Mouse (Mus musculus) neural tube, embryonic 14.5 days (tissue): ENCODE results near the gene Lpin2. TPM values are rescaled to one million over a fixed set of nuclear protein-coding genes. Genes with fewer than 3 reads are reported as not detected.

ENCODE experiments used
- ATAC-seq: fragments of 200-750 bp; cut with Nextera tagmentation; 2 replicates; pipeline ENCODE4 v1.8.0; 2017; ENCODE audit warnings: low read depth, mild to moderate bottlenecking, moderate TSS enrichment, moderate library complexity
- H3K27ac ChIP-seq: fragments of 300-500 bp; sonication (generic); 2 replicates; pipeline ENCODE4 v1.5.1; 2014; ENCODE audit warnings: low read depth, mild to moderate bottlenecking, control low read depth, low read length, moderate library complexity, mixed read lengths
- H3K27me3 ChIP-seq: fragments of 300-500 bp; sonication (generic); 2 replicates; pipeline ENCODE4 v1.6.1; 2014; ENCODE audit warnings: low read length; ENCODE audit not compliant: control insufficient read depth, insufficient read depth
- H3K36me3 ChIP-seq: fragments of 300-500 bp; sonication (generic); 2 replicates; pipeline ENCODE4 v1.6.1; 2014; ENCODE audit warnings: low read length, mixed read lengths; ENCODE audit not compliant: control insufficient read depth, insufficient read depth
- H3K4me1 ChIP-seq: fragments of 300-500 bp; sonication (generic); 2 replicates; pipeline ENCODE4 v1.6.1; 2014; ENCODE audit warnings: low read length; ENCODE audit not compliant: control insufficient read depth, insufficient read depth
- H3K4me2 ChIP-seq: fragments of 300-500 bp; sonication (generic); 2 replicates; pipeline ENCODE4 v1.6.1; 2014; ENCODE audit warnings: mild to moderate bottlenecking, low read depth, low read length, control low read depth
- H3K4me3 ChIP-seq: fragments of 300-500 bp; sonication (generic); 2 replicates; pipeline ENCODE4 v1.5.1; 2014; ENCODE audit warnings: low read depth, low read length, control low read depth, mixed read lengths
- H3K9ac ChIP-seq: fragments of 300-500 bp; sonication (generic); replicated peaks from 2 replicates; pipeline ENCODE4 v1.6.1; 2014; ENCODE audit warnings: low read depth, mild to moderate bottlenecking, control low read depth, low read length, mixed read lengths
- H3K9me3 ChIP-seq: fragments of 300-500 bp; sonication (generic); 2 replicates; pipeline ENCODE4 v1.6.1; 2016; ENCODE audit warnings: low read length; ENCODE audit not compliant: control insufficient read depth
- WGBS: fragments of 180-500 bp; shearing (Covaris S2); extraction: QIAGEN DNeasy Blood & Tissue Kit; methylation state at CpG from one replicate; pipeline ENCODE4 v1.1.7; 2014; 5-methylcytosine and 5-hydroxymethylcytosine counted together
- polyA plus RNA-seq: library from polyadenylated mRNA; unstranded; fragments of >200 nt; fragmentation: Nextera tagmentation; extraction: Ambion mirVana; gene quantifications from 2 replicates; pipeline ENCODE4 v1.2.1, GENCODE M21; 2014

Gene Lpin2
- polyA plus RNA-seq, 1 experiment from 2014 or later, result 52.4 TPM

- no peak overlapping the region for H3K4me2 ChIP-seq
- H3K4me3 ChIP-seq, result no peak overlapping the region
- ATAC-seq, result no peak
- 84% methylated on average over 5 of the region's 5 CpGs for WGBS
- no peak overlapping the region for H3K9ac ChIP-seq
- H3K27ac ChIP-seq, result no peak overlapping the region
- H3K36me3 ChIP-seq, result no peaks in the 10 kb centered on the region
- no peaks in the 10 kb centered on the region for H3K9me3 ChIP-seq
- H3K4me1 ChIP-seq, result no peaks in the 10 kb centered on the region
- H3K27me3 ChIP-seq, result no peaks in the 10 kb centered on the region
These were observed 14.1 kb upstream of the Lpin2 start for GRCm38 (mm10) chr17:71168205-71168815.

GRCm38 (mm10) chr17:71168846-71169245 is 13.5 kb upstream of the Lpin2 start:
- Histone ChIP-seq H3K9ac (no peak overlapping the region), H3K9me3 (no peaks in the 10 kb centered on the region), H3K4me1 (no peaks in the 10 kb centered on the region), H3K27me3 (no peaks in the 10 kb centered on the region), H3K4me3 (no peak overlapping the region), H3K36me3 (no peaks in the 10 kb centered on the region), H3K4me2 (no peak overlapping the region), H3K27ac (no peak overlapping the region)
- WGBS, result 57% methylated on average over 9 of the region's 9 CpGs
- no peak for ATAC-seq

GRCm38 (mm10) chr17:71169639-71170038 is 12.7 kb upstream of the Lpin2 start:
- Histone ChIP-seq H3K4me1 (no peaks in the 10 kb centered on the region), H3K4me3 (no peak overlapping the region), H3K9ac (no peak overlapping the region), H3K36me3 (no peaks in the 10 kb centered on the region), H3K4me2 (no peak overlapping the region), H3K27ac (no peak overlapping the region), H3K9me3 (no peaks in the 10 kb centered on the region), H3K27me3 (no peaks in the 10 kb centered on the region)
- WGBS, result 87% methylated on average over 1 of the region's 1 CpGs
- no peak for ATAC-seq

- ATAC-seq, result no peak
- no peaks in the 10 kb centered on the region for H3K9me3 ChIP-seq
- H3K4me1 ChIP-seq, result no peaks in the 10 kb centered on the region
- no peaks in the 10 kb centered on the region for H3K36me3 ChIP-seq
- 93% methylated on average over 4 of the region's 4 CpGs for WGBS
- H3K27me3 ChIP-seq, result no peaks in the 10 kb centered on the region
- H3K4me2 ChIP-seq, result no peak overlapping the region
- no peak overlapping the region for H3K27ac ChIP-seq
- no peak overlapping the region for H3K4me3 ChIP-seq
- no peak overlapping the region for H3K9ac ChIP-seq
These were observed 11.2 kb upstream of the Lpin2 start for GRCm38 (mm10) chr17:71171161-71171560.

GRCm38 (mm10) chr17:71177336-71177735 is 5.0 kb upstream of the Lpin2 start:
- Histone ChIP-seq H3K36me3 (no peaks in the 10 kb centered on the region), H3K4me2 (no peak overlapping the region), H3K4me3 (no peak overlapping the region), H3K27me3 (no peaks in the 10 kb centered on the region), H3K9me3 (no peaks in the 10 kb centered on the region), H3K4me1 (no peaks in the 10 kb centered on the region), H3K27ac (no peak overlapping the region), H3K9ac (no peak overlapping the region)
- WGBS, result 37% methylated on average over 4 of the region's 4 CpGs
- ATAC-seq, result no peak

GRCm38 (mm10) chr17:71177949-71178348 is 4.4 kb upstream of the Lpin2 start:
- H3K27me3 ChIP-seq, result no peaks in the 10 kb centered on the region
- no peaks in the 10 kb centered on the region for H3K9me3 ChIP-seq
- no peaks in the 10 kb centered on the region for H3K36me3 ChIP-seq
- H3K27ac ChIP-seq, result no peak overlapping the region
- no peak overlapping the region for H3K9ac ChIP-seq
- H3K4me1 ChIP-seq, result 0 out of 2 replicates have a peak, but pooled peaks cover 5% of the 10 kb centered on the region
- 86% methylated on average over 2 of the region's 2 CpGs for WGBS
- no peak for ATAC-seq
- H3K4me2 ChIP-seq, result no peak overlapping the region
- no peak overlapping the region for H3K4me3 ChIP-seq

GRCm38 (mm10) chr17:71178530-71179181 is 3.7 kb upstream of the Lpin2 start:
- Histone ChIP-seq H3K27ac (no peak overlapping the region), H3K4me2 (no peak overlapping the region), H3K4me1 (0 out of 2 replicates have a peak, but pooled peaks cover 5% of the 10 kb centered on the region), H3K27me3 (no peaks in the 10 kb centered on the region), H3K4me3 (no peak overlapping the region), H3K9ac (no peak overlapping the region), H3K36me3 (no peaks in the 10 kb centered on the region), H3K9me3 (no peaks in the 10 kb centered on the region)
- WGBS, result 61% methylated on average over 10 of the region's 10 CpGs
- ATAC-seq, result no peak

GRCm38 (mm10) chr17:71179551-71180309 is 2.6 kb upstream of the Lpin2 start:
- Histone ChIP-seq H3K9me3 (no peaks in the 10 kb centered on the region), H3K4me2 (no peak overlapping the region), H3K9ac (no peak overlapping the region), H3K36me3 (no peaks in the 10 kb centered on the region), H3K27me3 (no peaks in the 10 kb centered on the region), H3K4me1 (peaks cover 5% of the 10 kb centered on the region; the same call in 1 of the 2 replicates), H3K4me3 (no peak overlapping the region), H3K27ac (no peak overlapping the region)
- no peak for ATAC-seq
- 84% methylated on average over 11 of the region's 11 CpGs for WGBS

GRCm38 (mm10) chr17:71180601-71181000 is 1.8 kb upstream of the Lpin2 start:
- Histone ChIP-seq H3K9me3 (no peaks in the 10 kb centered on the region), H3K36me3 (no peaks in the 10 kb centered on the region), H3K9ac (no peak overlapping the region), H3K4me3 (no peak overlapping the region), H3K27ac (no peak overlapping the region), H3K27me3 (no peaks in the 10 kb centered on the region), H3K4me1 (peaks cover 10% of the 10 kb centered on the region), H3K4me2 (no peak overlapping the region)
- 95% methylated on average over 4 of the region's 4 CpGs for WGBS
- ATAC-seq, result no peak
